Mouse (Mus musculus) yolk sac, embryonic 10.5 days (tissue): ENCODE results near the gene St5.
A peak's percentile ranks its signal among the peaks of the same experiment; 100 is the strongest.

Source experiments
- DNase-seq: peaks from one replicate; pipeline ENCODE4 v3.0.0-alpha.2; 2017; ENCODE audit warnings: low spot score

Gene St5

DNA sequence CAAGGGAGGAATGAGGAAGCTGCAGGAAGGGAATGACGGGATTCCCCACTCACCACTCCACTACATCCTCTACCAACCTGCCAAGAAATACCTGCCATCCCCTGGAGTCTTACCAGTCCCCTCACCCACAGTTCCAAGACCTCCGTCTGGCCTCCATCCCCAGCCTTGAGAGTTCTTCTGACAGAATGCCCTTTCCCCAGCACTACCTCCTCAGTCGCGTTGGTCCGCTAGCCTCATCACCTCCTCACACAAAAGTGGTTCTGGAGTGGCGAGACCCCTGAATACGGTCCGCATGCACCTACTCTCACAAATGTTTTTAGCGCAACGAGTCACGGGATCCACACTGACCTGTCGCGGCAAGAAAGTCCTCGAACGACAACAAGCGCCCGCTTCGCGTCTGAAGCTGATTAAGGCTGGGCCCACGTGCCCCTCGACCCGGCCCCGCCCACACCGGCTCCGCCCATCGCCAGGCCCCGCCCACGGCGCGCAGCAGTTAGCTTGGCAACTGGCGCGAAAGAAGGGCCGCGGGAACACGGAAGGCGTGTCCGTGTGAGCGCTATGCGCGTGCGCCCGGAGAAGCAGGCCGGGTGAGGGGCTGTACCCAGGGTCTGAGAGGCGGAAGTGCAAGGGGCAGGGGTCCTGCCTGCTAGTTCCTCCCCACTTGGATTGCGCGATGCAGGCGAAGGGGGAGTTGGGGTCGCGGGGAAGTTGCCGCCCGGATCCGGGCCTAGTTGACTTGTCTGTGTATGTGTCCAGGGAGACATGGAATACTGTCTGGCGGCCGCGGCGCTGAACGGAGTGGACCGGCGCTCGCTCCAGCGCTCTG lies at the start of gene St5, which contains the start of gene Akip1:
TSS of gene St5 (minus strand) at position 416 of the 826 bp plus-strand sequence.
TSS of gene Akip1 (plus strand) at position 501 of the 826 bp plus-strand sequence.
- DNase-seq, result peak; percentile 97

DNA sequence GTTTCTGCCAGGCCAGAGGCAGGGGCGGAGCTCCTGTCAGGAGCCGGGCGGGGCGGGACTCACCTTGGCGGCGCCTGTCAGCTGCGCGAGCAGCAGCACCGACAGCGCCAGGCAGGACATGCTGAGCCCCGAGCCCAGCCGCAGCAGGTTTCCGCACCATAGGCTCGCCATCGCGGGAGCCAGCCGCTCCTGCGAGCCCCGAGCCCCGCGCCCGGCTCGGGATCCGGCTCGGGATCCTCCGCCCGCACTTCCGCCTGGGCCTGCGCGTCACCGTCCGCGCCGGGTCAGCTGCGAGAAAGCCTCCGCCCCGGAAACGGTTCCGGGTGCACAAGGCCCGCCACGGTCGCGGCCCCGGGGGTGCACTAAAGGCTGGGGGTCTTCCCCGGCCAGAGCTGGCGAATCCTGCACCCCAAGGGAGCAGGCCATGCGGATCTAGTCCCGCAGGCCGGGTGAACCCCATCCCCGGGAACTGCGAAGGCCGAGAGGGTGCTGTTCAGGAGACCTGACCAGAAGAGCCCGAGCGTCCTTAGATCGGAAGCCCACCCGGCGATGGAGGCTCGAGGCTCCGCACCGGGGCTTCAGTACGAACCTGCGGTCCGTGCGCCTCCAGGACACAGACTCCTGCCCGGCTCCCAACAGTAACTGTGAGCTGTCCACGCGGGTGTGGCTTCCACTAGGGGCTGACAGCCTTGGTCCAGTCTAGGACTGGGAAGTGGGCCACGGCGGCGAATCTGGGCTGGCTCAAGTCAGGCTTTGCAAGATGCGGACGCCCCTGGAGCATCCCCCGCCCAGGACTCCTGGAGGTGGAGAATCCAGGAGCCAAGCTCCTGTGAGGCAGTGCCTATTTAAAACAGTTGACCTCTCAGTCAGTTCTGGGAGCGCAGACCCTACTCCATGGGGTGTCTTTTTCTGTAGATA lies 48.9 kb upstream of the St5 start, which contains the start of gene Tmem9b:
TSS of gene Tmem9b (minus strand) at position 868 of the 918 bp plus-strand sequence.
- peak; percentile 87 for DNase-seq

DNA sequence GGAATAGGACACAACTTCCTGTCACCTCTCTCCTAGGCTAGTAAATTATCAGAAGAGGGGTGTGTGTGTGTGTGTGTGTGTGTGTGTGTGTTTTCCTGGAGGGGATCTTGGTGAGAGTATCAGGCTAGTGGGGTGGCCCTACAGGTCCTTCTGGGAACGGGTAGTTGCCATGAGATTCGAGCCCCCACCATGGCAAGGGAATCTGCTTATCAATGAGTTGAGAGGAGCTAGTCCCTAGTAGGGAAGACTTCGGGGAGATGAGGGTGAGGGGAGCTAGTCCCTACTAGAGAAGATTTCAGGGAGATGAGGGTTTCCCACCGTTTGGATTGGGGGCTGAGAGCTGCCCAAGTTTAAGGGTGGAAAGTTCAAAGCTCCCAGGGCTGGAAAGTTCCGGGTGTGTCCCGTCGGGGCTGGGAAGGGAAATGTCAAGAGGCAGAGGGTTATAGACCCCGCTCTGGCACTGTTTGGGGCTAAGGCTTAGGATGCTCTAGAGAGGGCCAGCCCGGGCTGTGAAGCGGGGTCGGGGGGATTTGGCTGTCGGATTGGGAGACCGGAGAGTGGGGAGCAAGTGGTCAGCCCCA lies 48.1 kb upstream of the St5 start:
- no peak for DNase-seq

DNA sequence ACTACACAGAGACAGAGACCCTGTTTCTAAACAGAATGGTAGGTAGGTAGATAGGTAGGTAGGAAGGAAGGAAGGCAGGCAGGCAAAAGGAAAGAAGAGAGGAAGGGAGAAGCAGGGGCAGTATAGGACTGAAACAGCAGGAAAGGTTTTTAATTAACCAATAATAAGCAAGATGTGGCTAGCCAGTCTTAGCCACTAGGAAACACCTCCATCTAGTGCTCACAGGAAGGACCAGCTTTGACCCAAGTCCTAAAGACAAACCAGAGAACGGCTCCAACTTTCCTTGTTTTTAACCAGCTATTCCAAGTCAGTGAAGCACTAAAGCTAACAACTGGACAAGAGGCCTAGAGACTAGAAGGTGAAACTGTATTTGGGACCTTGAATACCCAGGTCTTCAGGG lies 44.3 kb upstream of the St5 start:
- no peak for DNase-seq

DNA sequence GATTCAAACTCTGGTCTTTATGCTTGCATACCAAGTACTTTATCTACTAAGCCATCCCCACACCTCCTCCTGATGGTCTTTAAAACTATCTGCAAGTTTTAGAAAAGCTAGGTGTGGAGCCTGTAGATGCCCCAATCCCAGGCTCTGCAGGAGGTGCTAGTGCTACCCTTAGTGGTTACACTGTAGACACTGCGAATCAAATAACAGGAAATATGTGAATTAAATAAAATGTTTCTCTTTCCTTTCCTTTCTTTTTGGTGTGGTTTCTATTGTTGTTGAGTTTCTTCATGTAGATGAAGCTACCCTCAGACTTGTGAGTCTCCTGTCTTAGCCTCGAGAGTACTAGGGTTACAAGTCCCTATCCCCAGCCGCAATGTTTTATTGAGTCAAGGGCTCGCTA lies 38.3 kb upstream of the St5 start:
- DNase-seq, result no peak

DNA sequence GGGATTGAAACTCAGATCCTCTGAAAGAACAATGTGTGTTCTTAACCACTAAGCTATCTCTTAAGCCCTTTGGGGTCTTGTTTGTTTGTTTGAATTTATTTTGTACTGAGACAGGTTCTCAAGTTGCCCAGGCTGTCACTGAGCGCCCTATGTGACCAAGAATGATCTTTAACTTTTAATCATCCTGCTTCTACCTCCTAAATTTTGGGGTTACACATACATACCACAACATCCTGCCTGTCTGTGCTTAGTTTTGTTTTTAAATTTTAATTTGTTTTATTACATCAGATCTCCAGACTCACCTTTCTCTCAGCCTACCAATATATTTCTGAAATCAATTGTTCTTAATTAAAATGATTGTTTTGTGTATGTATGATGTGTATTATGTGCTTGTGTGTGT lies 37.7 kb upstream of the St5 start:
- no peak for DNase-seq

DNA sequence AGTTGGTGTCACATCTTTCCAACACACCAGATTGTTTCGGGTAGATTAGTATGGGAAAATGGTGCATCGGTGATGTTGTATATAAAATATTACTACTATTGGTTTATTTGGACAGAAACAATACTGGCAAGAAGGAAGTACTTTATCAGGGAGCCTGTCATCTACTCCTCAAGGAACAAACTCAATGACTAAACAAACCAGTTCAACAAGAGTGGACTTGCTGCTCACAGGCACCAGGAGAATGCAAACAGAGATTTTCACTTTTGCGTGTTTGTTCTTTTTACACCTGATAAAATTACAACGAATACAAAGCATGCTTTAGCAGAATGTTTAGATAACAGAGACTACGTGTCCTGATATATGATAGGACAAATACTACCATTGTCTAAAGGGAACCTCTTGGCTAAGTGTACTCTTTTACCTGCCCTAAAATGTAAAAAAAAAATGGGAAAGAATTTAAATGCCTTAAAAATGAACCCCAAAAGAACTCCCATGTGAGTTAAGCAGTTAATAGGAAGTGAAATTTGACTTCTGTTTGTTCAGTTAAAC lies 36.5 kb upstream of the St5 start:
- DNase-seq, result no peak

DNA sequence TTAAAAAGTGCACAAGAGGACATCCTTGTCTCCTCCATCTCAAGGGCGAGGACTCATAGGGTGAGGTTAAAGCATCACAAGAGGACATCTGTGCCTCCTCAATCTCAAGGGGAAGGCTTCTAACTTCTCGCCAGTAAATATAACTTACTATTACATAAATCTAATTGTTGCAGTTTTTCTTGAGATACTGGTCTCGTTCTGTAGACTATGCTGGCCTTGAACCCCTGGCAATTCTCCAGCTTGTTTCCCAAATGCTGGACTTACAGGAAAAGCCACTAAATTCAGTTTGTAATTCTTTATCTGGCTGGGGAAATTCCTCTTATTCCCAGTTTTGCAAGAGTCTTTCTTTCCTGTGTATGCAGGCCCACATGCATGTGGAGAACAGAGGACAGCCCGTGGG lies 31.4 kb upstream of the St5 start:
- DNase-seq, result no peak

DNA sequence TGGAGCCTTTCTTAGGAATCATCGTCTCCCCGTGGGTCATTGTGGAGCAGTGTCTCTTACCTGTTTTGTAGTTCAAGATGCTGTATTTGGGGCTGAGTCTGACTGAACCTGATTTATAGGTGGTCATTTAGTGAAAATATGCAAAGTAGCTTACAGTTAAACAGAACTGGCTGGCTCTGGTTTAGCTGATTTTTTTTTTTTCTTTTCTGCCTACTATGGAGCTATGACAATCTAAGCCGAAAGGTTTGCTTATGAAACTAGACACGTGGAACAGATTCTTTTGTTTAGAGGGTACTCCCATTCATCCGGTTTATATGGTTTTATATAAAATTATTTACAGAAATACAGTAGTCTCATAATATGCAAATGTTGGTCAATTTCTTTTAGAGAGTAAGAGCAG lies 28.2 kb upstream of the St5 start, which contains the start of gene Ascl3:
TSS of gene Ascl3 (minus strand) at position 101 of the 400 bp plus-strand sequence.
- DNase-seq, result no peak

DNA sequence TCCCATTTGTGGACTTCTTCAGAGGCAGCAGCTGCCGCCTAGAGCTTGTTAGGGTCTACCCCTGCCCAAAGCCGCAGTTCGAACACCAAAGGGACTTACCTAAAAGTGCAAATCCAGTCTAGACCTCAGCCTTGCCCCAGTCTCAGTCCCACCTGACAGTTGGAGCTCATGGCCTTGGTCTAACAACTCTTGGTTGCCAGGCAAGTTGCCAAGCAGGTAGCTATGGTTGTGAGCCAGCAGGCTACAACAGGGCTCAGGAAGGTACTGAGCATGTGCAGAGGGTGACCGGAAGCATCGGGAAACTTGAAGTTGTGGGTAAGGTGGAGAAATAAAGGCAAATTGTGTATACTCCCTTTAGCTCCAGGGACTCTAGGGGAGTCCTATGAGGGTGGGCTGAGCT lies 20.3 kb upstream of the St5 start, which contains the start of gene BC051019:
TSS of gene BC051019 (minus strand) at position 154 of the 400 bp plus-strand sequence.
- no peak for DNase-seq

DNA sequence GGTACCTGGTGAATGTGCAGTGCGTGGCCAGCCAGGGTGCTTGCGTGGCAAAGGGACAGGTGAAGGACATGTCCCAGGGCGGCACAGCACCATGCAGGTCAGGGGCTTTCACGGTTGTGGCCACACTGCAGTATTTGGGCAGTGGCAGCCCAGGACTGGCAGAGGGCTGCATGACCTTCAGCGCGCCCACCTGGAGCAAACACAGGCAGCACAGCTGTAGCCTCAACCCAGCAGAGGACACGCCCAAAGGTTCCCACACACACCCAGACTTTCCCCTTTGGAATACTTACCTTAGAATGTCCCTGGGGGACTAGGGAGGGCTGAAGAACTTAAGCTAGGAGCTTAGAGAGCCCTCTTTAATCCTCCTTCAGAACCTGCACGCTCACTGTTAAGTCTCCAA lies 19.7 kb upstream of the St5 start:
- DNase-seq, result no peak

DNA sequence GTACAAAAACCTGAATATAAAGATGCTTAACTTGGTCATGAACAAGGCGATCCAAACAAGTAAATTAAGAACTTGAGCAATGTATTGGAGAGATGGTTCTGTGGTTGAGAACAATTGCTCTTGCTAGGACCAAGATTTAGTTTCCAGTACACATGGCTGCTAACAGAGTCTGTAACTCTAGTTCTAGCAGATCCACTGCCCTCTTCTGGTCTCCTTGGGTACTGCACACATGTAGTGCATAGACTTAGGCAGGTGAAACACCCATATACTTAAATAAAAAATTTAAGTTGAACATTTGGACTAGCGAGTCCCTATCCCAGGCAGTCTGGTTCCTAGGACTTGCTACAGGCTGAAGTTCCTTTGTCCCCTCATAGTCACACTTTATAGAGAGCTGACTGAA lies 19.2 kb upstream of the St5 start:
- no peak for DNase-seq

DNA sequence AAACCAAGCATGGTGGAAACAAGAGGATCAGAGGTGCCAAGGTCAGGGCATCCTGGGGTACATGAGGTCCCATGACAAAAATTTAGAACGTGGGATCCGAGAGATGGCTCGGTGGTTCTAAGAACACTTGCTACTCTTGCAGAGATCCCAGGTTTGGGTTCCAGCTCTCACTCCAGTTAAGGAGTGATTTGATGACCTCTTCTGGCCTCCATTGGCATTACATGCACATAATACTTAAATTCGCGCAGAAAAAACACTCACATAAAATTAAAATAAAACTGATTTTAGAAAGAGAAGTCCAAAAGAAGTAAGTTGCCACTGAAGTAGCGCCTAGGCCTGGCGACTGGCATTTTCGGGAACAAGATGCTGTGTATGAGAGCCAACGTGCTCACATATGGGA lies 15.9 kb upstream of the St5 start:
- DNase-seq, result peak; percentile 15

DNA sequence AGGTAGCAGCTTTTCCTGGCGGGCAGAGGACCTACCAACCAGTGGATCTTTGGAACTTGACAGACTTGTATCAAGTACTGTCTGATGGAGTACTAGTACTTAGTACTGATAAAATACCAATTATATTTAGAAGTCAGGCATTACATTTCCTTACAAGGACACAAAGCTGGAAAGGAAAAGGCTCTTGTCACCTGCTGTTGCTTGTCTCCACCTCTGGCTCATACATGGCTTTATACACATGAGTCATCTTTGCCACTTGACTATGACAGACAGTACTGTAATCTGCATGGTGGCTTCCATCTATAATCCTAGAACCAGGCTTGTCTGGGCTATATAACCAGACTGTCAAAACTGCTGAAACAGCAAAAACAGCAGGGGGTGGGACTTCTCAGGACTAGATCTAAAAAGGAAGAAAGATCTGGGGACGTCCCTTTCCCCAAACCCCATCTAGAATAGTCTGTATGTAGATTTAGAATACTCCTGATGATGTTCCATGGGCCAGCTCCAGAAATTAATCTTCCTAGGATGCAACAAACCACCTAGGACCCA lies 10.1 kb upstream of the St5 start:
- no peak for DNase-seq

DNA sequence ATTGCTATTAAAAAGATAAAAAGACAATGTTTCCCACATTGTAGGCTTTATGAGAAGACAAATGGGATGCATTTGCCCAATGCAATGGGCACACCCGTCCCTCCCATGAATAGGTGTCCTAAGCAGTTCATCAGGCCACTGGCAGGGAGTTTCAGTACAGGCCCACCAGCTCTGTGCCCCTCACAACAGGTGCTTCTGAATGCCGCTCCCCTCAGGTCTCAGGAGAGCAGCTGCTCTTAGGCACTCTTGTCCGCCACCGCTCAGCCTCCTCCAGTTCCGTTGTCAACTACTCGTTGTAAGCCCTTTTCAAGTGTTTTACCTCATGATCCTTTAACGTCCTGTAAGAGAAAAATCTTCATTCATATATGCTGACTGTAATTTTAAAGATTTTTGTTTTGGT lies 8.8 kb upstream of the St5 start:
- DNase-seq, result no peak

DNA sequence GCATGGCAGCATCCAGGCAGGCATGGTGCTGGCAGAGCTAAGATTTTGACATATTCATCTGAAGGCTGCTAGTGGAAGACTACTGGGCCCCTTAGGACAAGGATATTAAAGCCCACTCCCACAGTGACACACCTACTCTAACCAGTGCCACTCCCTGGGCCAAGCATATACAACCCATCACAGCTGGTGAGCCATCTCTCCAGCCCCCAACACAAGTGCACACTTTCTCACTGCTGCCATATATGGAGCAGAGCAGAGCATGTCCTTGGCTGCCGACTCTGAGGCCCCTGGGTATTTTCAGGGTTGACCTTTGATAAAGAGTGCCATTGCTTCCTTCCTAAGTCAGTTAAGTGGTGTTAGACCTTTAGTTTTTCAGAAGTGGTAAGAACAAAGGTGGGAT lies 6.7 kb upstream of the St5 start:
- DNase-seq, result no peak

DNA sequence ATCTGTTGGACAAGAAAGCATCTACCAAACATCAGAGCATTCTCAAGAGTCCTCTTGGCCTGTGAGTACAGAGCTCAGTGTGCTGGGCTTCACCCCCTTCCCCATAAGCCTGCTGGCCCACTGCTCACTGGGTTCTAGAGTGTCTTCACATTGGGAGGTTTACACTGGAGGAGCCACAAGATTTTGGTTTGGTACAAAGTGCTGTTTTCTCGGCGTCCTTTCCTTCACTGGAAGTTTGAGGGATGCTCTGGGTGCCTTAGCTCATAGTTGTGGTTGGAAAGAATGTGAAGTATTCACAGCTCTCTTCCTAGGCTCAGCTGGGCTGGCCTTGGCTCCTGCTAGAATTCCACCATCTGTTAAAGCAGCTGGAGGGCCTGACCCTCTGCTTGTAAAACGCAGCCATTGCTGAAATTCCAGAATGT lies 5.6 kb upstream of the St5 start:
- peak; percentile 35 for DNase-seq

DNA sequence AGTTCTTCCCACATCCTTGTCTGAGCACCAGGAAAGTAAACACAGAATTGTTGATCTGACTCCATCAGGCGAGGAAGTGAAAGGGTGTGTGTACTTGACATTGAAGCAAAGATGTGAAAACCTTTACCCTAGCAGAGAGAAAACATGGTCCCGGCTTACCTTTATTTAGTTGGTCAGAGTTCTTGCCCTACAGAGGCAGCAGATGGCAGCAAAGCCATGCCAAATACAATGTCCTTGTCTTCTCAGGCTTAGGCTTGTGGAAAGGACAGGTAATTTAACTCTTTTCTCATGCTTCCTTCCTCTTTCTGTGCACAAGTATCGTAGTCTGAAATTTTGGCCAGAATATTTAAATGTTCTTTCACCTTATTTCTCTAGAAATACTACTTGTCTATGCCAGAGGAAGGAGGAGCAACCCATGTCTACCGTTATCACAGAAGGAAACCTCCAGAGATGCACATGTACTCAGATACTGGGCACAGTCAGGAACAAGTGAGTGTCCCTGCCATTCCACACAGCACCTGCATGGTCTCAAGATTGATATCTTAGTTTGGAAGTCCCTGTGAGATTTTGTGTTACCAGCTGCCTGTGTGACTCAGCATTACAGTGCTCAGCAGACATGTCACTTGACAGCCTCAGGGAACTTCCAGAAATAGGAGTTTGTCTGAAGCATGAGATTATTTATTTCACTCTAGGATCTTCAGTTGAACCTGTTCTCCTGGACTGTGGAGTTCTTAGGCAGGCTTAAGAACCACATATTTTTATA lies 3.8 kb upstream of the St5 start:
- peak; percentile 18 for DNase-seq

DNA sequence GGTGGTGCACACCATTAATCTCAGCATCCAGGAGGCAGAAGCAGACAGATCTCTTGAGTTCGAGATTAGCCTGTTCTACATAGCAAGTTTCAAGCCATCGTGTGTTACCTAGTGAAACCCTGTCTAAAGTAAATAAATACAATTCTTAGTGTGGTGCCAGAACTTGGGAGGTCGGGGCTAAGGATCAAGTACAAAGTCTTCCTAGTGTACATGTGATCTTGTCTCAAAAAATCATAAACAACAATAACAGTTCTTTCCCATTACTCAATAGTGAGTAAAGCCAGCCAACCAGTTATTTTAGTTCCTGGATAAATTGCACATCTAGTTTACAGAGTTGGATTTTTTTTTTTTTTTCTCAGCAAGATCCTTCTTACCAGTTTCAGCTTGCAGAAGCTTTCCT lies 1.1 kb upstream of the St5 start:
- no peak for DNase-seq

DNA sequence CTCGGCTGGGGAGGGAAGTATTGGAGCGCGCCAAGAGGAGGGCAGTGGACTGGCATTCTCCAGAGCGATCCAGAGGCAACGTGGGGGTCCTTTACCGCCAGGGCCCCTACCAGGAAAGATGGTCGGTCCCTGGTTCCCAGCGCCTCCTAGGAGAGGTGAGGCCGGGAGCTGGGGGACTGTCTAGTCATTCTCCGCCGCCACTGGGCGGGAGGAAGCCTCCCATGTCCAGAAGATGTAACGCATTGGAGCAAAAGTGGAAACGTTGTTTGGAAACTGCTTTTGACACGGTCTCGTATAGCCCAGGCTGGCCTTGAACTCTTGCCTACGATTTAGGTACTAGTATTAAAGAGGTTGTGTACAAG lies 592 bp upstream of the St5 start:
- no peak for DNase-seq

DNA sequence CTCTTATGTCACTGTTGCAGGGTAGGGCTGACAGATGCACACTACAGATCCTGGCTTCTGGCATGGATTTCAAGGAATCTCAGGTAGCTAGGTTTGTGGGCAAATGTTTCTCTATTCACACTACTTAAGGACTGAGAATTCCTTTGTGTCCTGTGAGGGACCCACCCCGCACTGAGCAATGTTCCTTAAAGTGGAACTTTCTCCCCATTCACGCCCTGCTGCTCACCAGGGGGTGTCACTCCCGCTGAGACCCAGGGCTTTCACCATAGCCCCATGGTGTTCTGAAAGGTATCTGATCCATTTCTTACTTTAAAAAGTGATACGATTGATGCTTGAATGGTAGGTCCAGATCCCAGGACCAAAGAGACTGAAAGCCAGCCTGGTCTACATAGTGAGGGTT lies 684 bp downstream of the St5 start:
- DNase-seq, result no peak
